Mouse (Mus musculus): ENCODE measurements at regions not wholly inside any gene's neighbourhood (a gene's known extent, or its start where the extent isn't known, plus 50 kb on each side); places are given as distances from the start of the nearest gene placed in this dataset.

GRCm38 (mm10) chr13:97516731-97517130 is 243.7 kb downstream of the Gm10260 start:
- ATAC-seq (replicated peaks in 1 of 2; ENCODE audit: insufficient read depth in 1 of 2, low FRiP score in 2 of 2, low TSS enrichment in 1 of 2, low read depth in 1 of 2, poor library complexity in 2 of 2, severe bottlenecking in 2 of 2): no peak

- no peak for ATAC-seq (replicated peaks in 1 of 2; ENCODE audit: insufficient read depth in 1 of 2, low FRiP score in 2 of 2, low TSS enrichment in 1 of 2, low read depth in 1 of 2, poor library complexity in 2 of 2, severe bottlenecking in 2 of 2)
Observed at GRCm38 (mm10) chr13:97514421-97515066, 245.9 kb downstream of the Gm10260 start.

GRCm38 (mm10) chr13:97512521-97512920 is 247.9 kb downstream of the Gm10260 start:
- ATAC-seq (replicated peaks in 1 of 2; ENCODE audit: insufficient read depth in 1 of 2, low FRiP score in 2 of 2, low TSS enrichment in 1 of 2, low read depth in 1 of 2, poor library complexity in 2 of 2, severe bottlenecking in 2 of 2): no peak

DNA sequence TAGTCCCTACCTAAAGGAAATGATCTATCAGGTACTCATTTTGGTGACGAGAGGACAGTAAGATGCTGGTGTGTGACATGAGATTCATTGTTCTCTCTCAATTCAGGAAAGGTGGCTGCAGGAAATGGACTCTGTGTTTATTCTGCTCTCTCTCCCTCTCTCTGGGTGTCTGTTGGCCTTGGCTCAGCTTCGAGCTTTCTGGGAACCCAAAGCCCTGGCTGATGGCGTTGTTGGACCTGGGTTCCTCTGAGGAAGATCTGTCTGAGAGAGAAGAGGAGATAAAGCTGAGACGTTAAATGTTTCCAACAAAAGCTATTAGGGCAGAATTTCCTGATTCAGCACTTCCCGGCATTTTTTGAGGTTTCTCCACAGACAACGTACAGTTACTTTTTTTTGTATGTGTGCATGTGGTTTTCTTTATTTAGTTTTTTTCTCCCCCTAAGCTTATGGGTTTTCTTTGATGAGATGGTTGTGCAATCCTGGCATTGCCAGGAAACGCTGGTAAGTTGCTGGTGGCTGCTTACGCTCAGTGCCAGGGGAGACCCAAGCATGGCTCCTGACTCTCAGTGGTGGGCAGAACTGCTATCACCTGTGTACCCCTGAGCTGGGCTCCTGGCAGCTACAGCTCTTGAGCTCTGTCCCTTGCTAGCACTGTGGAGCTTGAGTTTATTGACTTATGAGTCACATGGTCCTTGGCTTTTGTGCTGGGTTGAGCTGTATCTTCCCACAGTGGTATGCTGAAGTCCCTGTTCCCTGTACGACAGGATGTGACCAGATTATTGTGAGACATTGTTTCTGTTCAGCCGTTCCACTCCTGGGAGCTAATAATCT is 249.8 kb downstream of the Gm10260 start:
- ATAC-seq (replicated peaks in 1 of 2; ENCODE audit: insufficient read depth in 1 of 2, low FRiP score in 2 of 2, low TSS enrichment in 1 of 2, low read depth in 1 of 2, poor library complexity in 2 of 2, severe bottlenecking in 2 of 2): peak; percentile 63 to 80; a peak in 3 of 4 replicates

GRCm38 (mm10) chr13:97504949-97505348 is 255.5 kb downstream of the Gm10260 start:
- ATAC-seq (replicated peaks in 1 of 2; ENCODE audit: insufficient read depth in 1 of 2, low FRiP score in 2 of 2, low TSS enrichment in 1 of 2, low read depth in 1 of 2, poor library complexity in 2 of 2, severe bottlenecking in 2 of 2): no peak

GRCm38 (mm10) chr13:97503955-97504739 is 256.3 kb downstream of the Gm10260 start:
- no peak for ATAC-seq (replicated peaks in 1 of 2; ENCODE audit: insufficient read depth in 1 of 2, low FRiP score in 2 of 2, low TSS enrichment in 1 of 2, low read depth in 1 of 2, poor library complexity in 2 of 2, severe bottlenecking in 2 of 2)

- ATAC-seq (replicated peaks in 1 of 2; ENCODE audit: insufficient read depth in 1 of 2, low FRiP score in 2 of 2, low TSS enrichment in 1 of 2, low read depth in 1 of 2, poor library complexity in 2 of 2, severe bottlenecking in 2 of 2): no peak
Observed at GRCm38 (mm10) chr13:97503391-97503790, 257.0 kb downstream of the Gm10260 start.

- no peak for ATAC-seq (replicated peaks in 1 of 2; ENCODE audit: insufficient read depth in 1 of 2, low FRiP score in 2 of 2, low TSS enrichment in 1 of 2, low read depth in 1 of 2, poor library complexity in 2 of 2, severe bottlenecking in 2 of 2)
Observed at GRCm38 (mm10) chr13:97500155-97500554, 259.2 kb downstream of the Enc1 start.

DNA sequence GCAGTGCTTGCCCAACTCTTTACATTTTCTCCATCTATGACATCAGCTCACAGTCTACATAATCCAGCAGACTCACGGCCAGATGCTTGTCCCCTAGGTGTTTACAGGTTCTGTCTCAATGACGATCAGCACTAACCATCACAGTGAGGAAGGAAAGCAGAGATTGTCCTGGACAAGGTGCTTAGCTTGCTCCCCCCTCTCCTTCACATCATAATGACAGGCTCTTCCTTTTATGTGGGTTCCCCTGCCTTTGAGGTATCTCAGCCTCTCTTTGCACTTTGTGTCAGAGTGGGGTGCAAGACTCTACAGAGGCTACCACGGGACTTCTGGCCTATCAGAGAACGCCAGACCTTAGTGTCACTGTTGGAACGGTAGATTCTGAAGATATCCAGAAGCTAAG is 258.1 kb downstream of the Enc1 start:
- ATAC-seq (replicated peaks in 1 of 2; ENCODE audit: insufficient read depth in 1 of 2, low FRiP score in 2 of 2, low TSS enrichment in 1 of 2, low read depth in 1 of 2, poor library complexity in 2 of 2, severe bottlenecking in 2 of 2): no peak

DNA sequence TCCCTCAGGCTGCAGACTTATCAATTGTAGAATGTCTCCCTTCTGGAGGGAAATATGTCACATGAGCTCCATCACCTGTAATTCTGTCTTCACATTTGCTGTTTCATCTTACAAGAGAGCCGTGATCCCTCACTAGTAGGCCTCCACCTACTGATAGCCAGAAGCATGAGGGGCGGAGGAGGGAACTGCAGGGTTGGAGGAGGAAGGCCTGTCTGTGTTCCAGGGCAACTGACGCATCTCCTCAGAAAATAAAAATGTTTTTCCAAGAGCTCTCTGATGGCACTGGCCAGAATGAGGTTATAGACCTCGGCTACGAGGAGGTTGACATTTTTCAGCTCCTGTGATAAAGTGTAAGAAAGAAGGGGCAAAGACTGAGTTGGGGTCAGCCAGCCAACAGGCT is 257.0 kb downstream of the Enc1 start:
- no peak for ATAC-seq (replicated peaks in 1 of 2; ENCODE audit: insufficient read depth in 1 of 2, low FRiP score in 2 of 2, low TSS enrichment in 1 of 2, low read depth in 1 of 2, poor library complexity in 2 of 2, severe bottlenecking in 2 of 2)

GRCm38 (mm10) chr13:97494770-97495169 is 253.9 kb downstream of the Enc1 start:
- no peak for ATAC-seq (replicated peaks in 1 of 2; ENCODE audit: insufficient read depth in 1 of 2, low FRiP score in 2 of 2, low TSS enrichment in 1 of 2, low read depth in 1 of 2, poor library complexity in 2 of 2, severe bottlenecking in 2 of 2)

GRCm38 (mm10) chr13:97493836-97494235 is 252.9 kb downstream of the Enc1 start:
- ATAC-seq (replicated peaks in 1 of 2; ENCODE audit: insufficient read depth in 1 of 2, low FRiP score in 2 of 2, low TSS enrichment in 1 of 2, low read depth in 1 of 2, poor library complexity in 2 of 2, severe bottlenecking in 2 of 2): no peak

- no peak for ATAC-seq (replicated peaks in 1 of 2; ENCODE audit: insufficient read depth in 1 of 2, low FRiP score in 2 of 2, low TSS enrichment in 1 of 2, low read depth in 1 of 2, poor library complexity in 2 of 2, severe bottlenecking in 2 of 2)
Observed at GRCm38 (mm10) chr13:97492958-97493735, 252.2 kb downstream of the Enc1 start.

- ATAC-seq (replicated peaks in 1 of 2; ENCODE audit: insufficient read depth in 1 of 2, low FRiP score in 2 of 2, low TSS enrichment in 1 of 2, low read depth in 1 of 2, poor library complexity in 2 of 2, severe bottlenecking in 2 of 2): no peak
Observed at GRCm38 (mm10) chr13:97491865-97492847, 251.3 kb downstream of the Enc1 start.

- ATAC-seq (replicated peaks in 1 of 2; ENCODE audit: insufficient read depth in 1 of 2, low FRiP score in 2 of 2, low TSS enrichment in 1 of 2, low read depth in 1 of 2, poor library complexity in 2 of 2, severe bottlenecking in 2 of 2): no peak
Observed at GRCm38 (mm10) chr13:97490131-97490530, 249.2 kb downstream of the Enc1 start.

DNA sequence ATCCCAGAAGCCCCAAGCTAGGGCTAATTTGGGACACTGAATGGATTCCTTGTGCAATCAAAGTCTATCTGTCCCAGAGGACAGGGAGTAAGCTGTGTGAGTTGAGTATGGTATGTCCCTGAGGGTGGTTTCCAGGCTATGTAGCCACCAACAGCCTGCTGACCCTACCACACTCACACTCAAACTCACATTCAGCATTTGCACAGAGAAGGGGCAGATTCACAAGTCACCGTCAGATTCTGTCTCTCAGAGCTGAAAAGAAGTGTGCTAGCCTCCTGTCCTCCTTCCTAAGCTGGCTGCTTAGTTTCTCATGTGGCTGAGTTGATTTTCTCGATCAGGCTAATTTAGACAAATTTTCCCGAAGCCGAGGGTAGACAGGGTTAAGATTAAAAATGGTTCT is 248.8 kb downstream of the Enc1 start:
- no peak for ATAC-seq (replicated peaks in 1 of 2; ENCODE audit: insufficient read depth in 1 of 2, low FRiP score in 2 of 2, low TSS enrichment in 1 of 2, low read depth in 1 of 2, poor library complexity in 2 of 2, severe bottlenecking in 2 of 2)
